Mouse (Mus musculus) heart, postnatal 25 days (tissue): ENCODE measurements around the gene Tenm4. TPM values are rescaled to one million over a fixed set of nuclear protein-coding genes. Genes with fewer than 3 reads are reported as not detected.

Experiments
- DNase-seq: peaks from one replicate; pipeline ENCODE4 v3.0.0; 2022; ENCODE audit warnings: low spot score
- intact Hi-C: fragments of 180-260 bp; cut with DNase I; formaldehyde crosslinking; loops from one replicate; pipeline ENCODE4 v1.15.1; 2025
- total RNA-seq, 2 experiments: library from RNA; stranded (reverse); gene quantifications; 2 replicates each; pipeline ENCODE4 v1.2.3; 2021

Tenm4 gene
- total RNA-seq, 2 experiments from 2014 or later: 1.0 to 1.1 TPM

GRCm38 (mm10) chr7:96703958-96704357, 532.9 kb downstream of the Tenm4 start:
- intact Hi-C loops: no loop called here
- DNase-seq: no peak

- intact Hi-C loops: no loop called here
- DNase-seq: no peak
Measured at GRCm38 (mm10) chr7:96705307-96706129, 534.5 kb downstream of the Tenm4 start.

GRCm38 (mm10) chr7:96706531-96706930, 535.5 kb downstream of the Tenm4 start:
- intact Hi-C loops: no loop called here
- no peak for DNase-seq

DNA sequence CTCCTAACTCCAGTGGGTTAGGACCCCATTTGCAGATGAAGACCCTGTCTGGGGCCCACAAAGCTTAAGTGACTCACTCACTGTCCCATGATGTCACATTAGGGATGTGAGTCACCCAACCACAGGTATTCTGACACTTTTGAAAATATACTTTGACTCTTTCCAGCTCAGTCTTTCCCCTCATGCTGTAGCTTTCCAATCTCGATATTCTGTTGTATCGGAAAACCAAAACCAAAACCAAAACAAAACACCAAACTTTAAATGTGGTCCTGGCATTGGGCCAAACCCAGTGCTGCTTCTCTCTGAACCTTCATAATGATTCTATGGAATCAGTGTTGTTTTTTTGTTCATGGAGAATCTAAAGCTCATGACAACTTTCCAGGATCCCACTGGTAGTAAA, 536.1 kb downstream of the Tenm4 start:
- intact Hi-C loops: no loop called here
- no peak for DNase-seq

- intact Hi-C loops: no loop called here
- DNase-seq: no peak
Measured at GRCm38 (mm10) chr7:96708071-96708470, 537.0 kb downstream of the Tenm4 start.

DNA sequence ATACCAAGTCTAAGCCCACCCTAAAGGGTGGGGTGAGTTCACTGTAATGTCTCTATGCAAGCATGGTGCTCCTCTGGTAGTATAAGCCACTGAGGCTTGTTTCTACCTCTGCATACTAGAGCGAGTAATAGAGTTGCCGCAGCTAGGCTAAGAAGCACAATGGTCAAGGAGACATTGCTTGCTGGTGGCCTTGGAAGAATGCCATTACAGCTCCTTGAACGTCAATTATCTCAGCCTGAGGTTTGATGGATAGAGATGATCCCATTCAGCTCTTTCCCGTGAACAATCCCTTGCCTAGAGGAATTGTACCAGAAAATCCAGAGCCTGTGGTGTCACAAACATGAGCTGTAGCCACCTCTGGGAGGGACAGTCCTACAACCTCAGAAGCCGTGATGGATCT, 537.5 kb downstream of the Tenm4 start:
- intact Hi-C loops: no loop called here
- DNase-seq: no peak

GRCm38 (mm10) chr7:96708968-96709367, 537.9 kb downstream of the Tenm4 start:
- intact Hi-C loops: no loop called here
- DNase-seq: no peak

DNA sequence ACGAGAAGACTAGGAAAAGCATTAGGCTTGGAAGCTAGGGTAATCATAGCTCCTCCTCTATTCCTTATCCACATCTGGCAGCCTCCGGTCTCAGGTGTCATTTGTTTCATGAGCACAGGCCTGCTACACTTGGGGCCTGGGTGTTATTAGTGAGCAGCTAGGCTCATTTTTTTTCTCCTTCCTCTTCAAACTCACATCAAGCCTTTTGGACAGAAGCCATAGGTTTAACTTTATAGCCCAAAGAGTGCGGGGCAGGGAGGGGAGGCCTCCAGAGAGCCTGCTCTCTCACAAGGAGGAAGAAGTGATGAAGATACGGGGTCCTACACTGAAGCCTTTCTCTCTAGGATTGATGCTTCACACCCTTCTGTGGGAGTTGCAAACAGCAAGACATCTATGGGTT, 538.8 kb downstream of the Tenm4 start:
- DNase-seq: no peak
- intact Hi-C loops: no loop called here

- no peak for DNase-seq
- intact Hi-C loops: no loop called here
Measured at GRCm38 (mm10) chr7:96710658-96711071, 539.6 kb downstream of the Tenm4 start.

GRCm38 (mm10) chr7:96712876-96713275, 541.8 kb downstream of the Tenm4 start:
- intact Hi-C loops: no loop called here
- DNase-seq: peak; percentile 51

GRCm38 (mm10) chr7:96716911-96717310, 545.9 kb downstream of the Tenm4 start:
- no peak for DNase-seq
- intact Hi-C loops: no loop called here

GRCm38 (mm10) chr7:96718201-96719155, 547.4 kb downstream of the Tenm4 start:
- intact Hi-C loops: no loop called here

GRCm38 (mm10) chr7:96719926-96720325, 548.9 kb downstream of the Tenm4 start:
- DNase-seq: no peak
- intact Hi-C loops: no loop called here

More at GRCm38 (mm10) chr7:96718201-96719155, 547.4 kb downstream of the Tenm4 start:
- no peak for DNase-seq

- intact Hi-C loops: no loop called here
- no peak for DNase-seq
Measured at GRCm38 (mm10) chr7:96720465-96720864, 549.4 kb downstream of the Tenm4 start.

- DNase-seq: no peak
- intact Hi-C loops: no loop called here
Measured at GRCm38 (mm10) chr7:96722796-96723195, 551.8 kb downstream of the Tenm4 start.

- intact Hi-C loops: no loop called here
- no peak for DNase-seq
Measured at GRCm38 (mm10) chr7:96725603-96726002, 554.6 kb downstream of the Tenm4 start.

DNA sequence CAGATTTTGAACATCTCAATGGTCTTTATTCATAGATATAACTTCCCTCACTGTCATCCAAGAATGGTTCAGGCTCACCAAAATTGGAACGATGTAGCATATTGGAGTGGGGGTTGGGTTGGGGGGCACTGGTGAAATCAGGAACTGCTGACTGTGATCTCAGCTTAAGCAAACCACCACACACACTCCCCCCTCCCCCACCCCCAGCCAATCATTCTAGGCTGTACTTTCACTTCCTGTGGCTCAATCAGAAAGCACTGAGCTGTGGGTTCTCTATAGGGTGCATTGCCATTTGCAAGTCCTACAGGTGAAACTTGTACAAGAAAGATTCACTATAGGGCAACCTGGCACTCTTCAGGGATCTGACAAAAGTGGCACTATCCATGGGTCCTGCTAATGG, 559.3 kb downstream of the Tenm4 start:
- intact Hi-C loops: no loop called here
- DNase-seq: no peak

DNA sequence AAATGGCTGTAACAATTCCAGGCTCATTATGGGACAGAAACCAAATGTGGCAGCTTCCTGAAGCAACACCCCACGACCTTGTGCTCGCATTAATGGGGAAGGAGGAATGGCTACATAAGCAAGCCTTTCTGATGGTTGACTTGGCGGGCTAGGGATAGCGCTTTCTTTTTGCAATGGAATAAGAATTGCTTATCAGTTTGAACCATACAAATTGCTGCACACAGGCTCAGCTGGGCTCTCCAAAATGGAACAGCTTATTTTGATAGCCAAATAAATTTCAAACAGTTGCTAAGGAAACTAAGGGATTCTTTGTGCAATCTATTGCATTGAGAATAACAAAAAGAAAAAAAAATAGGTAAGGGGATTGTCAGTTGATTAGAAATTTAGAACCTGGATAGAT, 560.9 kb downstream of the Tenm4 start:
- intact Hi-C loops: no loop called here
- no peak for DNase-seq

- intact Hi-C loops: no loop called here
Measured at GRCm38 (mm10) chr7:96734315-96735058, 563.4 kb downstream of the Tenm4 start.

DNA sequence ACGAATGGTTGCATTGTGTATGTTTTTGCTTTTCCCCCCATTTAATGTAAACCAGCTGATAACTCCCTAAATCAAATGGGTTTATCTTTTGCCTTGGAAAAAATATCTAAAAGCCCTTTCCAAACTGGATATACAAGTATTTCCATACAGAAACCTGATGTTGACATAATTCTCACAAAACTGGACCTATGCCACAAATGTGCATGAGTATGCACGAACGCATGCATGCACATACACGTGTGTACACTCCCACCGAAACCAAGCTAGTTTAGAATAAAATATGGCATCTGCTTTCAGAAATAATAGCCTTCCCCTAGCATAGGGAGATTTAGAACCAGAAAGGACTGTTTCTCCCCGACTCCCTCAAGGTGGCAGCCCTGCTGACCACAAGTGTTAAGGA, 569.6 kb downstream of the Tenm4 start:
- intact Hi-C loops: no loop called here
- no peak for DNase-seq

More at GRCm38 (mm10) chr7:96734315-96735058, 563.4 kb downstream of the Tenm4 start:
- DNase-seq: no peak
